Comparison of ENCODE assay signal across 8 mouse cellular contexts in genomic region chr13:24844983-24845955, GRCm38 (mm10). TPM values are rescaled to one million over a fixed set of nuclear protein-coding genes. Genes with fewer than 3 reads are reported as not detected.
DNase-seq lines count a peak whose midpoint lies in the region; ATAC-seq and TF ChIP-seq lines count a peak whose summit lies in the region.

Gene D130043K22Rik (plus strand): TSS chr13:24845135.

- peak; percentile 39; the same call in 1 of the 2 replicates for ATAC-seq in liver, embryonic 14.5 days (ENCODE audit: insufficient read depth)

- H3K4me3 ChIP-seq in liver, embryonic 14.5 days (ENCODE audit: insufficient read depth in 1 of 2, low read depth in 2 of 2, low read length in 2 of 2), result no peak within 1 kb of the TSS

- no peaks in the 10 kb centered on the region for H3K4me1 ChIP-seq in liver, embryonic 14.5 days (replicated peaks; ENCODE audit: control insufficient read depth in 2 of 2, insufficient read depth in 2 of 2, low read length in 1 of 2)

- TF ChIP-seq CTCF in liver, embryonic 14.5 days (IDR thresholded peaks at IDR 0.05; ENCODE audit: low read depth), result 0 out of 2 replicates have a peak, but pooled peaks have one; percentile 1

- intact Hi-C loops in gastrocnemius, postnatal 36 days (cut with DNase I), result no loop called here

- H3K9ac ChIP-seq in liver, embryonic 14.5 days (replicated peaks), result no peak within 1 kb of the TSS

- no peaks in the 10 kb centered on the region for H3K27me3 ChIP-seq in liver, embryonic 14.5 days (ENCODE audit: control insufficient read depth, insufficient read depth, low read length)

- H3K27ac ChIP-seq in liver, embryonic 14.5 days, result no peak within 1 kb of the TSS

- 16% methylated on average over 40 of the region's 40 CpGs for WGBS in liver, embryonic 14.5 days (ENCODE audit: insufficient replicate concordance)

- H3K4me2 ChIP-seq in liver, embryonic 14.5 days (ENCODE audit: low read depth), result peak within 1 kb of the TSS; percentile 52

- no peaks in the 10 kb centered on the region for H3K9me3 ChIP-seq in liver, embryonic 14.5 days (ENCODE audit: control insufficient read depth, low read length)

- no peak for TF ChIP-seq EP300 in liver, embryonic 14.5 days (IDR thresholded peaks at IDR 0.05; ENCODE audit: low read depth)

- peak; percentile 62 for DNase-seq in ovary, postnatal 36 days (ENCODE audit: low spot score)
- no peak for DNase-seq in ovary, adult 18-20 months (ENCODE audit: low spot score)
- peak; percentile 69 to 79 for DNase-seq in cerebellum, postnatal 25 days
- DNase-seq in frontal cortex, postnatal 25 days (ENCODE audit: low spot score in 2 of 2), result peak; percentile 55 to 66
- peak; percentile 66 to 70 for DNase-seq in kidney, postnatal 4 days
- DNase-seq in liver, embryonic 14.5 days (ENCODE audit: low read depth in 3 of 3, low spot score in 3 of 3), result no peak
- DNase-seq in retina, embryonic 14.5 days (ENCODE audit: low spot score), result peak; percentile 75
- no peak for DNase-seq in gastrocnemius, postnatal 36 days

- peaks cover 9% of the 10 kb centered on the region for H3K36me3 ChIP-seq in liver, embryonic 14.5 days (replicated peaks; ENCODE audit: control insufficient read depth, insufficient read depth, low read depth)

RNA-seq across cellular contexts. Expression of gene D130043K22Rik, which starts in this region (rescaled TPM):
- polyA plus RNA-seq in liver, embryonic 14.5 days (2012; rRNA removed), result 0.04 and 0.11 TPM in 2 replicates
- 0.06 and 0.15 TPM in 2 replicates for polyA plus RNA-seq in liver, embryonic 14.5 days (2014; fragmentation: Nextera tagmentation; extraction: Ambion mirVana)
- total RNA-seq in gastrocnemius, postnatal 36 days (2021), result not detected

Comparison
In these comparisons a context has a peak if more than half of its experiments do, and no peak if none do; other contexts are left out.
1. DNase-seq: peak in ovary, postnatal 36 days (single experiment), cerebellum, postnatal 25 days (2 of 2), frontal cortex, postnatal 25 days (2 of 2), kidney, postnatal 4 days (2 of 2) and retina, embryonic 14.5 days (single experiment); none in ovary, adult 18-20 months (single experiment), liver, embryonic 14.5 days (0 of 3) and gastrocnemius, postnatal 36 days (0 of 2).
2. Peak in ATAC-seq and H3K4me2 ChIP-seq in liver, embryonic 14.5 days; RNA of the gene not detected or under 1 TPM.